Mouse (Mus musculus): Measurements from ENCODE around the gene Btg3. TPM values are rescaled to one million over a fixed set of nuclear protein-coding genes. Genes with fewer than 3 reads are reported as not detected.
"Not testable (repeated sequence)": the region's sequence is repeated elsewhere in the genome, so short reads cannot be mapped to it uniquely, and the experiment has no call there.

Btg3 gene
- polyA plus RNA-seq, 1 experiment from 2014 or later: 40.3 TPM

- H3K27ac ChIP-seq (ENCODE audit: low read depth, low read length); H3K4me2 ChIP-seq (ENCODE audit: low read depth); H3K27me3 ChIP-seq (ENCODE audit: control insufficient read depth, insufficient read depth, low read length); H3K4me3 ChIP-seq (ENCODE audit: low read depth, low read length); H3K36me3 ChIP-seq (ENCODE audit: control insufficient read depth, insufficient read depth, low read length); ATAC-seq (ENCODE audit: insufficient read depth, low FRiP score, low TSS enrichment); DNase-seq (ENCODE audit: low spot score); H3K9ac ChIP-seq (ENCODE audit: low read length); H3K4me1 ChIP-seq (ENCODE audit: control insufficient read depth, insufficient read depth, low read length); H3K9me3 ChIP-seq (ENCODE audit: control insufficient read depth, low read length): not testable (repeated sequence)
- WGBS: 85% methylated on average over 9 of the region's 9 CpGs
These were observed 12.4 kb downstream of the Btg3 start for GRCm38 (mm10) chr16:78364554-78364953.

DNA sequence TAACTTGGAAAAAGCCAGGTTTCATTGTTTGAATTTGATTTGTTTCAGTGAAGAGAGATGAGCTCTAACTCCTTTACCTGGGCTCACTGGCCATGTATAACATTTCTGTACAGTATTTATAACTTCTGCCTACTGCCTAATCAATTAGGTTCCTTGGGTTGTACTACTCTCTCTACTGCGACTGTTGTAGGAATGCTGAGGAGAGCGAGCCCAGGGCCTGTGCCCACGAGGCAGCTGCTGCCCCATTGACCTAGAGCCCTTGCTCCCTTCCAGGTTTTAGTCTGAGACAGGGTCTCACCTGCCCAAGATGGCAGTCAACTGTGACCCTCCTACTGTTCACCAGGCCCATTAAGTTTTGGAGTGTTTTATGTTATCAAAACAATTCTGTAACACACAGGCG, 15.5 kb downstream of the Btg3 start:
- 87% methylated on average over 4 of the region's 4 CpGs for WGBS
- Histone ChIP-seq H3K9me3 (ENCODE audit: control insufficient read depth, low read length) (no peaks in the 10 kb centered on the region), H3K36me3 (ENCODE audit: control insufficient read depth, insufficient read depth, low read length) (peaks cover 9% of the 10 kb centered on the region), H3K4me3 (ENCODE audit: low read depth, low read length) (no peak overlapping the region), H3K27ac (ENCODE audit: low read depth, low read length) (no peak overlapping the region), H3K4me1 (ENCODE audit: control insufficient read depth, insufficient read depth, low read length) (no peaks in the 10 kb centered on the region), H3K9ac (ENCODE audit: low read length) (no peak overlapping the region), H3K27me3 (ENCODE audit: control insufficient read depth, insufficient read depth, low read length) (no peaks in the 10 kb centered on the region), H3K4me2 (ENCODE audit: low read depth) (no peak overlapping the region)
- ATAC-seq (ENCODE audit: insufficient read depth, low FRiP score, low TSS enrichment) (no peak), DNase-seq (ENCODE audit: low spot score) (no peak)

DNA sequence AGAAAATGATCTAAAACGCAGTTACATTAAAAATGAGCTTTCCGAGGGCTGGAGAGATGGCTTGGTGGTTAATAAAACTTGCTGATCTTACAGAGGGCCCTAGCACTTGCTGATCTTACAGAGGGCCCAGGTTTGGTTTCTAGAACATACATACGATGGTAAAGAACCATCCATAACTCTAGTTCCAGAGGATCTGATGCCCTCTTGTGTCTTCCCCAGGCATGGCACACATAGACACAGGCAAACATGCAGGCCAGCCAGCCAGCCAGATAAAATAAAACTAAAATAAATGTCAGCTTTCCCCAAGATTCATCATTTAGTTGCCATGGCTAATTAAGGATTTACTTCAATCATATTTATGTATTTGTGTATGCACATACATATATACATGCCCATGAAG, 19.2 kb downstream of the Btg3 start:
- Histone ChIP-seq H3K27ac (ENCODE audit: low read depth, low read length) (no peak overlapping the region), H3K9me3 (ENCODE audit: control insufficient read depth, low read length) (no peaks in the 10 kb centered on the region), H3K4me3 (ENCODE audit: low read depth, low read length) (no peak overlapping the region), H3K9ac (ENCODE audit: low read length) (no peak overlapping the region), H3K4me1 (ENCODE audit: control insufficient read depth, insufficient read depth, low read length) (no peaks in the 10 kb centered on the region), H3K27me3 (ENCODE audit: control insufficient read depth, insufficient read depth, low read length) (no peaks in the 10 kb centered on the region), H3K36me3 (ENCODE audit: control insufficient read depth, insufficient read depth, low read length) (peaks cover 7% of the 10 kb centered on the region), H3K4me2 (ENCODE audit: low read depth) (no peak overlapping the region)
- no peak for DNase-seq (ENCODE audit: low spot score)
- ATAC-seq (ENCODE audit: insufficient read depth, low FRiP score, low TSS enrichment): no peak
- 95% methylated on average over 3 of the region's 3 CpGs for WGBS

DNA sequence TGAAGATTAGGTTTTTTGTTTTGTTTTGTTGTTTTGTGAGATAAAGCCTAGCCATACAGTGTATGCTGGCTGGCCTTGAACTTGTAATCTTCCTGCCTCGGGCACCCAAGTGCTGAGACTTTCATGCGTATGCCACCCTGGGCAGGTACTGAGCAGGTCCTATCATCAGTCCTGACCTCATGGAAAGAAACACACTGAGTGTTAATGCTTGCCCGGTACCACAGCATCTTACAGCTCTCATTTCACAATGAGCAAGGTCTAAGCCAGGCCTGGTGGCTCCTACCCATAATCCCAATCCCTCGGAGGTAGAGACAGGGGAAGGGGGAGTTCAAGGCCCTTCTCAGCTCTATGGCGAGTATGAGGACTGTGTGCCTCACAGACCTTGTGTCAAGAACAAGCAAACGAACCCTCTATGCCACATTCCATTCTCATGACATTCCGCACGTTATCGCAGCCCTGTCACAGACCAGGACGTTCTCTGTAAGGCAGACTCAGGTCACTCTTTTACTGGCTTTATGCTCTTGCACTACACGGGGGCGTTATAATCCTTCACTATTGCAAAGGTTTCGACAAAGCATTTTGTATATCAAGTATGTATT, 29.6 kb downstream of the Btg3 start:
- H3K4me3 ChIP-seq (ENCODE audit: low read depth, low read length): no peak overlapping the region
- H3K9ac ChIP-seq (ENCODE audit: low read length): no peak overlapping the region
- no peak for DNase-seq (ENCODE audit: low spot score)
- H3K27ac ChIP-seq (ENCODE audit: low read depth, low read length): no peak overlapping the region
- no peak overlapping the region for H3K4me2 ChIP-seq (ENCODE audit: low read depth)
- 86% methylated on average over 13 of the region's 13 CpGs for WGBS
- H3K4me1 ChIP-seq (ENCODE audit: control insufficient read depth, insufficient read depth, low read length): no peaks in the 10 kb centered on the region
- no peak for ATAC-seq (ENCODE audit: insufficient read depth, low FRiP score, low TSS enrichment)
- H3K9me3 ChIP-seq (ENCODE audit: control insufficient read depth, low read length): no peaks in the 10 kb centered on the region
- H3K36me3 ChIP-seq (ENCODE audit: control insufficient read depth, insufficient read depth, low read length): 0 out of 2 replicates have a peak, but pooled peaks cover 2% of the 10 kb centered on the region
- H3K27me3 ChIP-seq (ENCODE audit: control insufficient read depth, insufficient read depth, low read length): no peaks in the 10 kb centered on the region

GRCm38 (mm10) chr16:78346662-78347327, 30.2 kb downstream of the Btg3 start:
- H3K4me2 ChIP-seq (ENCODE audit: low read depth): no peak overlapping the region
- H3K27ac ChIP-seq (ENCODE audit: low read depth, low read length): no peak overlapping the region
- H3K36me3 ChIP-seq (ENCODE audit: control insufficient read depth, insufficient read depth, low read length): 0 out of 2 replicates have a peak, but pooled peaks cover 2% of the 10 kb centered on the region
- H3K4me3 ChIP-seq (ENCODE audit: low read depth, low read length): no peak overlapping the region
- no peak for ATAC-seq (ENCODE audit: insufficient read depth, low FRiP score, low TSS enrichment)
- H3K9me3 ChIP-seq (ENCODE audit: control insufficient read depth, low read length): no peaks in the 10 kb centered on the region
- 90% methylated on average over 2 of the region's 2 CpGs for WGBS
- no peaks in the 10 kb centered on the region for H3K4me1 ChIP-seq (ENCODE audit: control insufficient read depth, insufficient read depth, low read length)
- no peaks in the 10 kb centered on the region for H3K27me3 ChIP-seq (ENCODE audit: control insufficient read depth, insufficient read depth, low read length)
- H3K9ac ChIP-seq (ENCODE audit: low read length): no peak overlapping the region
- DNase-seq (ENCODE audit: low spot score): no peak

DNA sequence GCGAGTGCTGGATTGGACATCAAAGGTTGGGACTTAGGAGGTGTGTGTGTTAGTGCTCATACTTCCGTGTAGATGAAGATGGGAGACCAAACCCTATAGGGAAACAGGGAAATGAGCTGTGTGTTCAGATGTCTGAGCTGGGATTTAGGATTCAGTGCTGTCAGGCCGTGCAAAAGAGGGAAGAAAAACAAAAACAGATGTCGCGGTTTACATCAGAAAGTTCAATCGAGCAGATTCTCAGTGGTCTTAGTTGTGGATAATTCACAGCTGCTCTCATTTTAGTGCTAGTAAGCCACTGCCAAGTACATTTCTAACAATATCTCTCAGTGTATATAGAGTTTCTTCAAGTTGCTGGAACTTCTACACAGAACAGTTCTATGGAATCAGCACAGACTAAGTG, 33.2 kb downstream of the Btg3 start:
- Histone ChIP-seq H3K9ac (ENCODE audit: low read length) (no peak overlapping the region), H3K4me2 (ENCODE audit: low read depth) (no peak overlapping the region), H3K27ac (ENCODE audit: low read depth, low read length) (no peak overlapping the region), H3K9me3 (ENCODE audit: control insufficient read depth, low read length) (no peaks in the 10 kb centered on the region), H3K36me3 (ENCODE audit: control insufficient read depth, insufficient read depth, low read length) (no peaks in the 10 kb centered on the region), H3K4me3 (ENCODE audit: low read depth, low read length) (no peak overlapping the region), H3K27me3 (ENCODE audit: control insufficient read depth, insufficient read depth, low read length) (no peaks in the 10 kb centered on the region), H3K4me1 (ENCODE audit: control insufficient read depth, insufficient read depth, low read length) (no peaks in the 10 kb centered on the region)
- WGBS: 70% methylated on average over 6 of the region's 6 CpGs
- DNase-seq (ENCODE audit: low spot score) (no peak), ATAC-seq (ENCODE audit: insufficient read depth, low FRiP score, low TSS enrichment) (no peak)

GRCm38 (mm10) chr16:78342767-78343166, 34.2 kb downstream of the Btg3 start:
- 90% methylated on average over 5 of the region's 5 CpGs for WGBS
- H3K36me3 ChIP-seq (ENCODE audit: control insufficient read depth, insufficient read depth, low read length): no peaks in the 10 kb centered on the region
- H3K4me2 ChIP-seq (ENCODE audit: low read depth): no peak overlapping the region
- no peak overlapping the region for H3K27ac ChIP-seq (ENCODE audit: low read depth, low read length)
- H3K9me3 ChIP-seq (ENCODE audit: control insufficient read depth, low read length): no peaks in the 10 kb centered on the region
- no peak overlapping the region for H3K4me3 ChIP-seq (ENCODE audit: low read depth, low read length)
- H3K4me1 ChIP-seq (ENCODE audit: control insufficient read depth, insufficient read depth, low read length): no peaks in the 10 kb centered on the region
- H3K27me3 ChIP-seq (ENCODE audit: control insufficient read depth, insufficient read depth, low read length): no peaks in the 10 kb centered on the region
- ATAC-seq (ENCODE audit: insufficient read depth, low FRiP score, low TSS enrichment) (no peak), DNase-seq (ENCODE audit: low spot score) (no peak)
- H3K9ac ChIP-seq (ENCODE audit: low read length): no peak overlapping the region

DNA sequence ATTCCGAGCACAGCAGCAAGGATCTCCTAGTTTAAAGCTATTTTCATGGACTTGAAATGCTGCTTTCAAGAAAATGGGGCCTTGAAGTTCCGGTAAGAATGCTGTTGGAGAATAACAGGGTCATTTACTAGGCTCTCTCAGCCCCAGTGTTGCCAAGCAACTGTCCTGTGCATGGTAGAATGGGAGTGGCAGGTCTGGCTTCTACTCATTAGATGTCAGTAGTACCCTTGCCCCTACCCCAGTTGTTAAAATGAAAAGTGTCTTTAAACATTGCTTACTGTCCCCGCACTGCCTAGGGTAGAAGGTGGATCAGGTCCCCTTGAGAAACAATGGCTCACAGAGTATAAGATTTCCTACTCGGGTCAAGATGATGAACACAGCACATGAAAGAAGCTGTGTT, 35.6 kb downstream of the Btg3 start:
- Histone ChIP-seq H3K4me1 (ENCODE audit: control insufficient read depth, insufficient read depth, low read length) (no peaks in the 10 kb centered on the region), H3K36me3 (ENCODE audit: control insufficient read depth, insufficient read depth, low read length) (no peaks in the 10 kb centered on the region), H3K9ac (ENCODE audit: low read length) (no peak overlapping the region), H3K4me2 (ENCODE audit: low read depth) (no peak overlapping the region), H3K4me3 (ENCODE audit: low read depth, low read length) (no peak overlapping the region), H3K27me3 (ENCODE audit: control insufficient read depth, insufficient read depth, low read length) (no peaks in the 10 kb centered on the region), H3K9me3 (ENCODE audit: control insufficient read depth, low read length) (no peaks in the 10 kb centered on the region), H3K27ac (ENCODE audit: low read depth, low read length) (no peak overlapping the region)
- WGBS: 67% methylated on average over 4 of the region's 4 CpGs
- no peak for DNase-seq (ENCODE audit: low spot score)
- no peak for ATAC-seq (ENCODE audit: insufficient read depth, low FRiP score, low TSS enrichment)

GRCm38 (mm10) chr16:78337226-78337625, 39.8 kb downstream of the Btg3 start:
- WGBS: 40% methylated on average over 8 of the region's 8 CpGs
- H3K4me1 ChIP-seq (ENCODE audit: control insufficient read depth, insufficient read depth, low read length): no peaks in the 10 kb centered on the region
- peak; percentile 58; the same call in 1 of the 2 replicates for ATAC-seq (ENCODE audit: insufficient read depth, low FRiP score, low TSS enrichment)
- DNase-seq (ENCODE audit: low spot score): no peak
- H3K9ac ChIP-seq (ENCODE audit: low read length): no peak overlapping the region; the same call in 1 of the 2 replicates
- H3K9me3 ChIP-seq (ENCODE audit: control insufficient read depth, low read length): no peaks in the 10 kb centered on the region
- H3K36me3 ChIP-seq (ENCODE audit: control insufficient read depth, insufficient read depth, low read length): peaks cover 10% of the 10 kb centered on the region
- no peak overlapping the region for H3K4me2 ChIP-seq (ENCODE audit: low read depth)
- no peak overlapping the region for H3K27ac ChIP-seq (ENCODE audit: low read depth, low read length)
- no peak overlapping the region for H3K4me3 ChIP-seq (ENCODE audit: low read depth, low read length)
- no peaks in the 10 kb centered on the region for H3K27me3 ChIP-seq (ENCODE audit: control insufficient read depth, insufficient read depth, low read length)

All from neural tube, embryonic 11.5 days (tissue).